Comparison of ENCODE assay signal across 19 mouse cellular contexts in genomic region chr10:121542156-121542555, GRCm38 (mm10). TPM values are rescaled to one million over a fixed set of nuclear protein-coding genes. Genes with fewer than 3 reads are reported as not detected.
DNase-seq lines count a peak whose midpoint lies in the region; ATAC-seq and TF ChIP-seq lines count a peak whose summit lies in the region.
"Had no signal": no experiment of that assay in that cellular context is flagged by ENCODE, and none has a peak within 500 bp of the region (broad histone marks: within the 10 kb centered on the region; RNA-seq: fewer than 3 reads in every experiment).

No protein-coding gene starts in this region.

- no peak overlapping the region for H3K4me2 ChIP-seq in stomach, postnatal 0 days (replicated peaks; ENCODE audit: low read depth)
- H3K4me2 ChIP-seq in midbrain, embryonic 14.5 days (ENCODE audit: low read length): no peak overlapping the region
- H3K4me2 ChIP-seq: embryonic facial prominence, embryonic 12.5 days; forebrain, embryonic 15.5 days; heart, embryonic 13.5 days; hindbrain, embryonic 15.5 days had no signal

- WGBS in stomach, postnatal 0 days: 92% methylated on average over 3 of the region's 3 CpGs
- 94% methylated on average over 3 of the region's 3 CpGs for WGBS in midbrain, embryonic 14.5 days

- peak overlapping the region; percentile 70 for H3K4me3 ChIP-seq in E14TG2a.4 (replicated peaks; ENCODE audit: low read length)
- H3K4me3 ChIP-seq in ES-E14 (ENCODE audit: insufficient read depth in 1 of 2, low read depth in 1 of 2, low read length in 2 of 2, poor library complexity in 1 of 2, severe bottlenecking in 1 of 2): peak overlapping the region; percentile 20 to 56
- no peak overlapping the region for H3K4me3 ChIP-seq in stomach, postnatal 0 days (ENCODE audit: low read depth, low read length)
- no peak overlapping the region for H3K4me3 ChIP-seq in midbrain, embryonic 14.5 days (replicated peaks; ENCODE audit: low read depth, low read length)
- H3K4me3 ChIP-seq: embryonic facial prominence, embryonic 12.5 days; forebrain, embryonic 15.5 days; heart, embryonic 13.5 days; hindbrain, embryonic 15.5 days had no signal

- in situ Hi-C loops in ES-E14 (cut with MboI; ENCODE audit: low sequenced_read_pairs in 2 of 2, unreplicated experiment in 2 of 2): no loop called here

- TF ChIP-seq EP300 in stomach, postnatal 0 days (optimal IDR thresholded peaks at IDR 0.05): no peak

- H3K4me1 ChIP-seq in E14TG2a.4 (replicated peaks; ENCODE audit: low read depth, low read length) (peaks cover 15% of the 10 kb centered on the region), ES-E14 (ENCODE audit: control insufficient read depth in 2 of 2, insufficient read depth in 2 of 2, low read length in 2 of 2, poor library complexity in 1 of 2) (peaks cover 0 to 9% of the 10 kb centered on the region in 2 experiments; a peak in 1 of 4 replicates)
- no peaks in the 10 kb centered on the region for H3K4me1 ChIP-seq in stomach, postnatal 0 days (replicated peaks; ENCODE audit: control insufficient read depth, insufficient read depth)
- no peaks in the 10 kb centered on the region for H3K4me1 ChIP-seq in midbrain, embryonic 14.5 days (ENCODE audit: control insufficient read depth, insufficient read depth, low read length)
- H3K4me1 ChIP-seq: embryonic facial prominence, embryonic 12.5 days; forebrain, embryonic 15.5 days; hindbrain, embryonic 15.5 days had no signal

- no peak for TF ChIP-seq CTCF in E14TG2a.4 (conservative IDR thresholded peaks at IDR 0.05; ENCODE audit: low read length)
- no peak for TF ChIP-seq CTCF in stomach, postnatal 0 days (IDR thresholded peaks at IDR 0.05; ENCODE audit: low read depth)

- H3K9me3 ChIP-seq in E14TG2a.4 (ENCODE audit: low read length) (no peaks in the 10 kb centered on the region), ES-E14 (ENCODE audit: control insufficient read depth, insufficient read depth, low read depth, low read length) (no peaks in the 10 kb centered on the region)
- H3K9me3 ChIP-seq in stomach, postnatal 0 days (ENCODE audit: control insufficient read depth, low read length): no peaks in the 10 kb centered on the region
- no peaks in the 10 kb centered on the region for H3K9me3 ChIP-seq in midbrain, embryonic 14.5 days (ENCODE audit: control insufficient read depth, low read length)
- H3K9me3 ChIP-seq: forebrain, embryonic 15.5 days; heart, embryonic 13.5 days; hindbrain, embryonic 15.5 days had no signal

- H3K27me3 ChIP-seq in E14TG2a.4 (ENCODE audit: insufficient read depth, low read length): no peaks in the 10 kb centered on the region
- H3K27me3 ChIP-seq in stomach, postnatal 0 days (ENCODE audit: control insufficient read depth, insufficient read depth, low read length): no peaks in the 10 kb centered on the region
- H3K27me3 ChIP-seq in midbrain, embryonic 14.5 days (ENCODE audit: control insufficient read depth, insufficient read depth, low read length): no peaks in the 10 kb centered on the region
- H3K27me3 ChIP-seq: embryonic facial prominence, embryonic 12.5 days; forebrain, embryonic 15.5 days; heart, embryonic 13.5 days; hindbrain, embryonic 15.5 days had no signal

- H3K27ac ChIP-seq in ES-E14 (ENCODE audit: insufficient read depth, low read depth, low read length, poor library complexity, severe bottlenecking): no peak overlapping the region
- no peak overlapping the region for H3K27ac ChIP-seq in stomach, postnatal 0 days (replicated peaks)
- H3K27ac ChIP-seq in midbrain, embryonic 14.5 days (replicated peaks; ENCODE audit: low read depth, low read length): no peak overlapping the region
- H3K27ac ChIP-seq: embryonic facial prominence, embryonic 12.5 days; forebrain, embryonic 15.5 days; heart, embryonic 13.5 days; hindbrain, embryonic 15.5 days had no signal

- H3K36me3 ChIP-seq in E14TG2a.4 (ENCODE audit: insufficient read depth, low read length) (peaks cover 18% of the 10 kb centered on the region), ES-E14 (ENCODE audit: control insufficient read depth, insufficient read depth, low read length, poor library complexity, severe bottlenecking) (0 out of 2 replicates have a peak, but pooled peaks cover 4% of the 10 kb centered on the region)
- peaks cover 6% of the 10 kb centered on the region for H3K36me3 ChIP-seq in stomach, postnatal 0 days (ENCODE audit: control insufficient read depth, insufficient read depth, low read length)
- peaks cover 20% of the 10 kb centered on the region for H3K36me3 ChIP-seq in midbrain, embryonic 14.5 days (ENCODE audit: control insufficient read depth, insufficient read depth, low read length)

- no peak for DNase-seq in ES-E14 (ENCODE audit: low read depth, low spot score)
- DNase-seq in stomach, postnatal 0 days (ENCODE audit: low spot score): no peak
- no peak for DNase-seq in midbrain, embryonic 14.5 days
- DNase-seq in frontal cortex, adult 2 months (ENCODE audit: extremely low spot score in 1 of 2, low spot score in 1 of 2): no peak
- no peak for DNase-seq in layer of hippocampus, postnatal 14 days (ENCODE audit: low spot score in 2 of 2)
- DNase-seq: adrenal gland, postnatal 14 days; cerebellum, adult 8-10 months; cerebellum, postnatal 25 days; gastrocnemius, postnatal 14 days; heart, postnatal 36 days; kidney, adult 2 months had no signal

- ATAC-seq in erythroblast, adult 5-6 weeks (replicated peaks; ENCODE audit: low FRiP score, poor library complexity, severe bottlenecking): peak; percentile 56; the same call in 1 of the 2 replicates
- ATAC-seq in stomach, postnatal 0 days (ENCODE audit: low FRiP score, low TSS enrichment): peak; percentile 75
- no peak for ATAC-seq in midbrain, embryonic 14.5 days (ENCODE audit: low FRiP score, low TSS enrichment)
- ATAC-seq: activated CD4-positive, CD25-positive, alpha-beta regulatory T cell, adult 4 months; forebrain, embryonic 15.5 days; intestine, embryonic 16.5 days had no signal

- H3K9ac ChIP-seq in ES-E14 (ENCODE audit: insufficient read depth, low read depth, low read length, poor library complexity, severe bottlenecking): peak overlapping the region; percentile 49; the same call in 1 of the 2 replicates
- no peak overlapping the region for H3K9ac ChIP-seq in stomach, postnatal 0 days (ENCODE audit: low read length)
- H3K9ac ChIP-seq in midbrain, embryonic 14.5 days (replicated peaks; ENCODE audit: low read length): no peak overlapping the region
- H3K9ac ChIP-seq: embryonic facial prominence, embryonic 12.5 days; forebrain, embryonic 15.5 days; heart, embryonic 13.5 days; hindbrain, embryonic 15.5 days had no signal

TF ChIP-seq in ES-E14, 5 proteins besides CTCF, POLR2A, EP300 and RAD21:
- TF ChIP-seq CHD2 (IDR thresholded peaks at IDR 0.05; ENCODE audit: low read depth, low read length): no peak
- no peak for TF ChIP-seq ZNF384 (IDR thresholded peaks at IDR 0.05; ENCODE audit: low read depth, low read length)
- peak; percentile 74 for TF ChIP-seq MAFK (IDR thresholded peaks at IDR 0.05; ENCODE audit: insufficient read depth, low read depth, low read length)
- no peak for TF ChIP-seq HCFC1 (IDR thresholded peaks at IDR 0.05; ENCODE audit: borderline replicate concordance, insufficient read depth, low read length)
- no peak for TF ChIP-seq ZC3H11A (IDR thresholded peaks at IDR 0.05; ENCODE audit: borderline replicate concordance, low read depth, low read length)

RNA-seq across cellular contexts. Expression of gene Tbk1, which starts 44.4 kb away (rescaled TPM):
- total RNA-seq in ES-E14 (2012; rRNA removed): 19.7 and 25.7 TPM in 2 replicates
- 57.1 and 60.0 TPM in 2 replicates for total RNA-seq in erythroblast, adult 5-6 weeks (2015; ENCODE audit: low replicate concordance)
- 105 and 141 TPM in 2 replicates for total RNA-seq in erythroblast, adult 5-6 weeks (2017; ENCODE audit: low replicate concordance)
- 16.6 TPM in 2 replicates for polyA plus RNA-seq in stomach, postnatal 0 days (2015; fragmentation: Nextera tagmentation; extraction: Ambion mirVana)
- polyA plus RNA-seq in midbrain, embryonic 14.5 days (2014; fragmentation: Nextera tagmentation; extraction: Ambion mirVana): 27.0 and 36.2 TPM in 2 replicates
- 45.2 and 50.4 TPM in 2 replicates for polyA plus RNA-seq in frontal cortex, adult 2 months (2012; rRNA removed)
- total RNA-seq in layer of hippocampus, postnatal 14 days (2021): 10 to 100 TPM; 43.8 to 46.4 TPM

Comparison
In these comparisons a context has a peak if more than half of its experiments do, and no peak if none do; other contexts are left out.
1. H3K4me3 ChIP-seq: peak in E14TG2a.4 (single experiment) and ES-E14 (2 of 2); none in stomach, postnatal 0 days (single experiment) and midbrain, embryonic 14.5 days (single experiment).